Mouse (Mus musculus) lung, postnatal 4 days (tissue): ENCODE measurements at regions not wholly inside any gene's neighbourhood (a gene's known extent, or its start where the extent isn't known, plus 50 kb on each side); places are given as distances from the start of the nearest gene placed in this dataset.

Experiments used
- DNase-seq, 2 experiments: peaks; one replicate each; pipeline ENCODE4 v3.0.0; 2021

GRCm38 (mm10) chr9:74655956-74656355 is 205.8 kb upstream of the Onecut1 start:
- DNase-seq = no peak

DNA sequence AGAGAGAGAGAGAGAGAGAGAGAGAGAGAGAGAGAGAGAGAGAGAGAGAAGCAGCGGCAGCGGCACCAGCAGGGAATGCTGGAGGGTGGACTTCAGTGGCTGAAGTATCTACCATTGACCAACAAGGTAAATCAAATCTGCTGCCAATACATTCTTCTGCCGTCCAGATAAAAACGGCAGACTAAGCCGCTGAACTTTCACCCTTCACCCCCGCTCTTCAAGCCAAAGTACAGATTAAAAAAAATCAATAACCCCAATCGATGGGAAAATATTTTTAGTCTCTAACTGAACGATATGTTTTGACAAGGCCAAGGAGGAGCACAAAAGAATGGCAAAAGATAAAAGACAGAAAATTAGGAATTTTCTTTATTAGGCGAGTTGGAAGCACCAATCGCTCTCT is 205.3 kb upstream of the Onecut1 start:
- DNase-seq = no peak

DNA sequence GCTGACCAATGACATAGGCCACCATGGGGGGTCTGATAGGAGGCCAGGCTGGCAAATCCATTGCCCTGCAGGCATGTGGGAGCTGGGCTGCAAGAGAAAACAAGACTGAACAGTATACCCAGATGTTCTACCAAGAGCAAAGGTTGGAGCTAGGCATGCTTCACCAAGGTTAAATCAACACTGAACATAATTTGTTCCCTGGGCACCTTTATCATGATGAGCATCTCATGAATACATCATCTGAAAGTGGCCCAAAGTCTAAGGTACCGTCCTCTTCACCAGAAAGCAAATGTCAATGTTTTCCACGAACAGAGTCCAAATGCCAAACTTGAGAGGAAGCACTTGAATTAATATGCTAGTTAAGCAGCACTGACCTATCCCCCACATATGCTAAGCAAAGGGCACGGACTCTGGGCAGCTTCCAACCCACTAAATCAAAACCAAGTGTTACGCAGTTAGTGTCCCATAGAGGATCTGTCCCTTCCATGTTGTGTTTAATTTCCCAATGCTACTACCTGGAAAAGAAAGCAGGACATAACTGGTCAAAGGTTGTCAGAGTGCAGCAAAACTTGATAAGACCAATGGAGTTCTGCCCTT is 190.3 kb upstream of the Onecut1 start:
- no peak for DNase-seq

- DNase-seq = no peak
Measured at GRCm38 (mm10) chr9:74672261-74672660, 189.5 kb upstream of the Onecut1 start.

DNA sequence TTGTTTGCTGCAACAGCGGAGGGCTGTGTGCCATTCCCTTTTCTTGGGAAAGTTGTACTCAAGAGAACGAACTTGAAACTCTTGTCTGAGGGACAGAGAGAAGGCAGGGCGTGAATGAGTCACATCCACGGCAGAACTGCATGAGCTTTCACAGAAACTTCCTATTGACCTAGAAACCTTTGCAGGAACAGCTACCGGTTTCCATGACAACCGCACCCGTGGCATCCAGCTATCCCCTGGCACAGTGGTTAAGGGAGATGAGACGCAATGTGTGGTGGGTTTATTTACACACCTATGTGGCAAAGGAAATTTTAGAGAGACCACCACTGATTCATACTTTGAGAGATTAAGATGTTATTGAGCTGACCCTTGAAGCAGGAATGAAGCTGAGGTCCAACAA is 163.5 kb upstream of the Onecut1 start:
- DNase-seq = no peak

- no peak for DNase-seq
Measured at GRCm38 (mm10) chr9:74705698-74706097, 156.0 kb upstream of the Onecut1 start.

GRCm38 (mm10) chr9:74707608-74708007 is 154.1 kb upstream of the Onecut1 start:
- no peak for DNase-seq

DNA sequence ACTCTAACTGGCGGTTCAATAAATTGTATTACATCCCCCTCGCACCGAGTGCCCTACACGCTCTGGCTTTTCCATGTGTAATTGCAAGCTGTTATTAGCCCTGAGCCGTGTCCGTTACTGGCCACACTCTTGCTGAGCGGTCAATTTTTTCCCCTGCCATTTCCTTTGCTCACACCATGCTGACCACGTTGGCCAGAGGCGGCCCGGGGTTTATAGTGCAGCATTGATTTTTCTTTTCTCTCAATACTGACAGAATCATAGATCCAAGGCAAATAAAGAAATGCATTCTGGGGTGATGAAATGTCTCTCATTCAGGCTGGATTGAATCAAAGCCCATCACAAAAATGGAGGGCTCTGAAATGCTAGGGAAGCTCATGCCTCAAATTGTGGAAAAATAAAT is 150.0 kb upstream of the Onecut1 start:
- DNase-seq = no peak

- no peak for DNase-seq
Measured at GRCm38 (mm10) chr9:74732451-74732850, 129.3 kb upstream of the Onecut1 start.

DNA sequence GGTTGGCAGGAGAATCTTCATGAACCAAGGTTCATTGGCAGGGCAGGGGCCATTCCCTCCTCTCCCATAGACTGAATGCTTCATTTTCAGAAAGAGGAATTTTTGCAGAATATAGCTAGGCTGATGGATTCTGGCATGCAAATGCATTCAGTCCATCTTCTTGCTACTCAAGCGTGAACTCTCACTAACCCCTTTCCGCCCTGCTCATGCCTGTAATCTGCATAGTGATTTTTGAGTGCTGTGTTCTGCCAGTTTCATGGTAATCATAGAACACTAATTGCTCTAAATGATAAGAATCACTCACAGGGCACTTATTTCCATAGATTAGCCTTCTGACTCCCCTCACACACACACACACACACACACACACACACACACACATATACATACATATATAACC is 119.8 kb upstream of the Onecut1 start:
- no peak for DNase-seq

DNA sequence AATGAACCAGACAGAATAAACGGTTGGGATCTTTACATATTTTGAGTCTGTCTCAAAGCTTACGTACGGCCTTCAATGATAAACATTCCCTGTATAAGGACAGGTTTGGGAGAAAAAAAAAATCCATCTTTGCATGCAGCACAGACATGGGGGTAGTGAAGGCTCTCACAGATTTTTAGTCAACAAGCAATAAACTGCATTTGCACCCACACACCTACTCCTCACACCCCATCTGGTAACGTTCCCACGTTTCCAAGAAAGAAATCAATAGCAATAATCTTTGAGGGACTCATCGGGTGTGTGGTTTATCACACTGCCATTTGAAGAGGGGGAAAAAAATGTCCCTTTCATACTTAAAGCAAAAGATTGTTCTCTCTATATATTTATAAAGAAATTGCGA is 113.8 kb upstream of the Onecut1 start:
- no peak for DNase-seq

- no peak for DNase-seq
Measured at GRCm38 (mm10) chr9:74758025-74758424, 103.7 kb upstream of the Onecut1 start.

- DNase-seq = no peak
Measured at GRCm38 (mm10) chr9:74758876-74759275, 102.8 kb upstream of the Onecut1 start.

DNA sequence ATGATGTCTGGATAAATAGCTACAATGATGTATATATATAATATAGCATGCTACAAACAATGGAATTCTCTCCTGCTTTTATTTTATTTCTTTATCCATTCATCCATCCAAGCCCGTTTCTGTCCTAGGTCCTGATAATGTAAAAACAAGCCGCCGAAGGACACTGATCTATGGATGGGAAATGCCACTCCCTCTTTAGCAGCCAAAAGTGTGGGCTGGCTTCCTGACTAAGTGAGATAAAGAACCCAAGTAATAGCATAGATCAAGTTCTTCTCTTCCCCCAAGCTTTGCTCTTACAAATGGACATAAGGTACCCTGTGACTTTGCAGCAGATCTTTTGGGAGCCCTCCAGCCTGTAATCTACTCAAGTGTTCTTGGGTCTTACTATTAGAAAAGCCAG is 81.3 kb upstream of the Onecut1 start:
- no peak for DNase-seq

- no peak for DNase-seq
Measured at GRCm38 (mm10) chr9:74793394-74793793, 68.3 kb upstream of the Onecut1 start.

DNA sequence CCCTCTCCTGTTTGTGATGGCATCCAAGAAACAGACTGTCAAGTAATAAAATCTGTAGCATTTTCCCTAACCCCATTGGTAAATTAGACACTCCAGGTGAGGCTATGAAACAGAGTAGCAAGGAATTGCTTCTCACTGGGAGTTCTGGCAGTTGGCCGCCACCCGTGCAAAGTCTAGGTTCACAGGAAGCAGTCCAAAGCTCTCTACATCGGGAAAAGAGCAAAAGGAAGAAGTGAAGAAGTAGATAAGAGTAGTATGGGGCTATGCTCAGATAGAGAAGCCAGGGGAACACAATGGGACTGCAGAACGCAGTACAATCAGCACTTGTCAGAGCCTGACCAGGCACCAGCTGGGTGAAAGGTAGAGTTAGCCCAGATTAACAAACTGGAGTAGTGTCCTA is 65.7 kb upstream of the Onecut1 start:
- no peak for DNase-seq

- DNase-seq = no peak
Measured at GRCm38 (mm10) chr9:74797272-74797844, 64.4 kb upstream of the Onecut1 start.

GRCm38 (mm10) chr9:74801091-74801490 is 60.6 kb upstream of the Onecut1 start:
- no peak for DNase-seq

DNA sequence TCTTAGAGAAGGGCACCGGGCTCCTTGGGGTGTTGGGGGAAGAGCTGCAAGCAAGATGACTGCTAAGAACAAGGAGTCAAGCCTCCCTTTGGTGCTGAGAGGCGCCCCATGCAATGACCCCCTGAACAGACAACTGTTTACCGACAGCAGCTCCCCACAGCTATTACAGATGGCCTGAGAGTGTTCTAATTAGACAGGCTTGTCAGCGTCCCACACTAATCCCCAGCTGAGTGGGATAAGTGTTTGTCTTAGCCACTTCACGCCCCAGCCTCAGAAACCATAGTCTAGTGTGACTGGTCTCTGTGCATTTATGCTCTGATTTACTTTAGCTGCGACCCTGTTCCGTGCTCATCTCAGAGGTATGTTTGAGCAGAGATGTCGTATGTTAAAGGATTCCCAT is 50.3 kb upstream of the Onecut1 start:
- DNase-seq = no peak
